Mouse (Mus musculus) kidney, adult 2 months (tissue): ENCODE results near the gene Mansc4.

Experiments used
- CTCF ChIP-seq: fragments of 200-500 bp; conservative IDR thresholded peaks from 2 replicates; pipeline ENCODE4 v1.5.1; 2011; ENCODE audit warnings: low read depth, mild to moderate bottlenecking, control low read depth, low read length, moderate library complexity, mixed read lengths; ENCODE audit not compliant: insufficient read depth, insufficient read length
- POLR2A ChIP-seq: fragments of 200-500 bp; IDR thresholded peaks from one replicate; pipeline ENCODE4 v1.6.1; 2011; ENCODE audit warnings: low read depth, low read length, control low read depth

- TF ChIP-seq CTCF = no peak
- no peak for TF ChIP-seq POLR2A
Observed at GRCm38 (mm10) chr6:147094771-147095170, 7.9 kb upstream of the Mansc4 start.
